Mouse (Mus musculus): ENCODE measurements around the gene Rmnd5a.

DNA sequence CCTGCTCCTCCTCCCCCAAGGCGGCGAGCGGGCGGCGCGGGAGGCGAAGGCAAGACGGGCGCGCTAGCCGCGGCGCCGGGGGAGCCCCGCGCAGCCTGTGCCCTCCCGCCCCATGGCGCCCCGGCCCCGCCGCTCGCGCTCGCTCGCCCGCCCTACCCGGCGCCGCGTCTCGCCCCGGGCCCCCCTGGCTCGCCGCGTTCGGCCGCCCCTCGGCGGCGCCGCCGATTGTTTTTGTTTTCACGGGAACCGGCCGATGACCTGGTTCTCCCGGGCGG lies 283 bp downstream of the Rmnd5a start:
- TF ChIP-seq POLR2A (IDR thresholded peaks at IDR 0.05; ENCODE audit: insufficient read depth, low read depth, low read length) = peak; percentile 76; the same call in 1 of the 2 replicates
- TF ChIP-seq CTCF (IDR thresholded peaks at IDR 0.05; ENCODE audit: insufficient read depth, low read depth, low read length) = no peak

All from olfactory bulb, adult 2 months (tissue).